Mouse (Mus musculus) cortical plate, adult 2 months (tissue): ENCODE results near the gene Cmas. TPM values are rescaled to one million over a fixed set of nuclear protein-coding genes. Genes with fewer than 3 reads are reported as not detected.

Experiments
- H3K27ac ChIP-seq: fragments of 200-500 bp; 2 replicates; pipeline ENCODE4 v1.5.1; 2012; ENCODE audit warnings: low read length, control low read depth, inconsistent platforms; ENCODE audit not compliant: insufficient read depth
- H3K4me1 ChIP-seq: fragments of 200-500 bp; 2 replicates; pipeline ENCODE4 v1.6.1; 2011; ENCODE audit warnings: low read length; ENCODE audit not compliant: control insufficient read depth, insufficient read depth
- H3K4me3 ChIP-seq: fragments of 200-500 bp; 2 replicates; pipeline ENCODE4 v1.5.1; 2011; ENCODE audit warnings: mild to moderate bottlenecking, low read length, control low read depth; ENCODE audit not compliant: insufficient read depth
- CTCF ChIP-seq: fragments of 200-500 bp; IDR thresholded peaks from 2 replicates; pipeline ENCODE4 v1.5.1; 2011; ENCODE audit warnings: mild to moderate bottlenecking, control low read depth, low read length; ENCODE audit not compliant: insufficient read depth; ENCODE audit errors: extremely low read depth
- POLR2A ChIP-seq: fragments of 200-500 bp; IDR thresholded peaks from 2 replicates; pipeline ENCODE4 v1.6.1; 2011; ENCODE audit warnings: mild to moderate bottlenecking, low read length, control low read depth; ENCODE audit not compliant: insufficient read depth; ENCODE audit errors: extremely low read depth
- polyA plus RNA-seq: library from polyadenylated mRNA; depleted of rRNA; stranded (reverse); fragments of >200 nt; gene quantifications from 2 replicates; pipeline ENCODE4 v1.2.3, GENCODE M21; 2012

The Cmas gene
- polyA plus RNA-seq, 1 experiment, result 88.2 TPM

- Histone ChIP-seq H3K4me3 (no peak overlapping the region), H3K27ac (no peak overlapping the region)
- no peak for TF ChIP-seq POLR2A
Measured at GRCm38 (mm10) chr6:142801687-142802086, 45.2 kb downstream of the Cmas start.

DNA sequence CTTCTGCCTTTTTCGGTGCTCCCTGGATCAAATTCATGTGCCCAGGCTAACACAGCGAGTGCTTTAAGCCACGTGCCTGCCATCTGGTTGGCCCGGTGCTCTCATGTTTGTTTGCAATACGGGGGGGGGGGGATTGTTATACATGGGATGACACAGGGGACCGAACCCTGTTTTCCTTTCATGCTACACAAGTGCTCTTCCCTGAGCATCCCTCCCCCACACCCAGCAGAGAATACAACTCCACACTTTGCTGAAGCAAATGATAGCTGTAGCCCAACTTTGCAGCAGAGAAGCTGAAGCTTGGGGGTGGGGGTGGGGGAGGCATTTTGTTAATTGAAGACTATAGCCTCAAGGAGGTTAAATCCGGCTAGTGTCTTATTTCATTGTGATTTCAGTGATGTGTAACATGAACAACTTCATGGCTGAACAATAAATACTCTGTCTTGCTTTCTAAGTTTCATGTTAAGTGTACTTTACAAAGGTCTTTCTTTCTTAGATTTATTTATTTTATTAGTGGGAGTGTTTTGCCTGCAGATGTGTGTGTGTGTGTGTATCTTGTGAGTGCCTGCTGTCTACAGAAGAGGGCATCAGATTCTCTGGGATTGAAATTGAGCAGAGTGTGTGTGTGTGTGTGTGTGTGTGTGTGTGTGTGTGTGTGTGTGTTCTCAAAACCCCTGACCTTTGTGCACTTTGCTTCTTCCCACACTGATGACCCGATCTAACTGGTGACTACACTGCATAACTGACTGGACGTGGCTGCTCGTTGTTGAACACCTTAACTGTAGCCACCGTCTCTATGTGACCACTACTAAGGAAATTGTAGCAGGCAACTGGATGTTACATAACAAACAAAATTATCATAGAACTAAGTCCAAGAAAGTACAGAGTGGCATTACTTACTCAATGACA is 46.4 kb downstream of the Cmas start:
- Histone ChIP-seq H3K4me3 (no peak overlapping the region), H3K4me1 (no peaks in the 10 kb centered on the region), H3K27ac (no peak overlapping the region)
- TF ChIP-seq CTCF, result no peak
- no peak for TF ChIP-seq POLR2A

More at GRCm38 (mm10) chr6:142801687-142802086, 45.2 kb downstream of the Cmas start:
- H3K4me1 ChIP-seq, result no peaks in the 10 kb centered on the region

DNA sequence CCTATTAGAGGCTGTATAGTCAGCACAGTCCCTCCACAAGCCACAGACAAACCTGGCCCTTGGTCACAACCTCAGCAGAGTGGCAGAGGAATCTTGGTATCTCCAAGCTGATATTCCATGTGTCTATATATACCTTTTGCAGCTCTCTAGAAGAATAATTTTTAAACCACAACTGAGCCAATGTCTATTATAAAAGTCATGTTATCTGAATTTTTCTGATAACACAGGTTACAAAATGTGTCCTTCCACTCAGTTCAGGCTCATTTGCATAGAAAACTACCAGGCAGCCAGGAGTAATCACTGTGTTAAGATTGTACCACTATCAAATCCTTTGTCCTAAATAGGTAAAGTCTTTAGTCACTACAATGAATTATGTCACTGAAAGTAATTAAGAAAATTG is 47.9 kb downstream of the Cmas start, which contains the start of gene Sult6b2:
Gene Sult6b2 (minus strand): TSS at position 101 of the 400 bp plus-strand sequence.
- Histone ChIP-seq H3K4me3 (no peak within 1 kb of the TSS), H3K4me1 (no peaks in the 10 kb centered on the region), H3K27ac (no peak within 1 kb of the TSS)
- TF ChIP-seq POLR2A (no peak), CTCF (no peak)

GRCm38 (mm10) chr6:142806326-142806725 is 49.8 kb downstream of the Cmas start:
- Histone ChIP-seq H3K4me1 (no peaks in the 10 kb centered on the region), H3K27ac (no peak overlapping the region), H3K4me3 (no peak overlapping the region)
- TF ChIP-seq CTCF (no peak), POLR2A (no peak)

GRCm38 (mm10) chr6:142809373-142810098 is 53.0 kb downstream of the Cmas start:
- Histone ChIP-seq H3K4me3 (no peak overlapping the region), H3K4me1 (no peaks in the 10 kb centered on the region), H3K27ac (no peak overlapping the region)
- TF ChIP-seq POLR2A, result no peak
- TF ChIP-seq CTCF, result no peak

GRCm38 (mm10) chr6:142810239-142810638 is 53.8 kb downstream of the Cmas start:
- H3K27ac ChIP-seq, result no peak overlapping the region
- no peak overlapping the region for H3K4me3 ChIP-seq
- no peaks in the 10 kb centered on the region for H3K4me1 ChIP-seq
- no peak for TF ChIP-seq POLR2A
- no peak for TF ChIP-seq CTCF

DNA sequence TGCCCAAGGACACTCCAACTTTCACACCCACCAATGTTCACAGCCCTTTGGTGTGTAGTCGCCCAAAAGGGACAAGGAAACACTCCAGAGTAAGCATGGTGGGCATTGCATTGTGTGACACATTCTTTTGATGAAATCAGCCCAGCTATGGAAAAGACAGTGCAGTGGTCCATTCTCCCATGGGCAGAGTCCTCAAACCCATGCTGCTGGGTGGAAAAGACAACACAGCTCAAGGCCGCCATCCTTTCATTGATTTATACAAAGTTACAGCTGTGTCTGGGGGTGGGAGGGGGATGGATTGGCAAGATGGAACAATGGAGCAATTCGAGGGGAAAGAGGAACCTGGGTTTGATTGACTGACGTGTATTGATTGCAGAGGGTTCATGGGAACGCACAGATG is 56.5 kb downstream of the Cmas start:
- Histone ChIP-seq H3K4me1 (no peaks in the 10 kb centered on the region), H3K4me3 (no peak overlapping the region), H3K27ac (no peak overlapping the region)
- TF ChIP-seq POLR2A (no peak), CTCF (no peak)

GRCm38 (mm10) chr6:142814011-142814410 is 57.5 kb downstream of the Cmas start:
- H3K4me3 ChIP-seq, result no peak overlapping the region; the same call in 1 of the 2 replicates

DNA sequence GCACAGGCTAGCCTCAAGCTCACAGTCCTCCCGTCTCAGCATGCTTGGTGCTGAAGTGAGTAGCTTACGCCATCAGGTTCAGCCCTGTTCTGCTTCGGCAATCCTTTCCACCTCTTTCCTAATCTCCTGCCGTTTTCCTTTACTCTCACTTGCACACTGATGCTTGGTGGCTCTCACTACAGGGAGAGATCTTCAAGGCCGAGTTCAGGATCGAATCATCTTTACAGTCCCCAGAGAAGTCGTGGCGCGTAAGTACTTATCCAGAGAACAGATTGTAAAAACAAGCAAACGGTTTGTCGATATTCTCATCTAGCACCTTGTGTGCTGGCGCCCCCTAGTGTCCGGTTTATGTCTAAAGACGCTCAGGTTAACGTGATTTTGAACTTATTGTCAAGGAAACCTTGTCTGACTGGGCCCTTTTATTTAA is 58.0 kb downstream of the Cmas start:
- Histone ChIP-seq H3K27ac (no peak overlapping the region), H3K4me3 (peak overlapping the region; percentile 34), H3K4me1 (no peaks in the 10 kb centered on the region)
- no peak for TF ChIP-seq POLR2A
- TF ChIP-seq CTCF, result peak; percentile 84

More at GRCm38 (mm10) chr6:142814011-142814410, 57.5 kb downstream of the Cmas start:
- no peak overlapping the region for H3K27ac ChIP-seq
- TF ChIP-seq POLR2A, result no peak
- TF ChIP-seq CTCF, result no peak
- no peaks in the 10 kb centered on the region for H3K4me1 ChIP-seq
